Mouse (Mus musculus): ENCODE data around the gene Rasgef1b.

The Rasgef1b gene

GRCm38 (mm10) chr5:99375725-99376124 lies 353.1 kb downstream of the Rasgef1b start:
- DNase-seq (ENCODE audit: low read depth, low spot score), result no peak

- no peak for DNase-seq (ENCODE audit: low read depth, low spot score)
These were observed 354.4 kb downstream of the Rasgef1b start for GRCm38 (mm10) chr5:99374460-99374859.

- no peak for DNase-seq (ENCODE audit: low read depth, low spot score)
These were observed 355.2 kb downstream of the Rasgef1b start for GRCm38 (mm10) chr5:99373570-99374151.

GRCm38 (mm10) chr5:99370636-99371035 lies 358.2 kb downstream of the Rasgef1b start:
- no peak for DNase-seq (ENCODE audit: low read depth, low spot score)

- DNase-seq (ENCODE audit: low read depth, low spot score), result no peak
These were observed 359.6 kb downstream of the Rasgef1b start for GRCm38 (mm10) chr5:99369256-99369655.

DNA sequence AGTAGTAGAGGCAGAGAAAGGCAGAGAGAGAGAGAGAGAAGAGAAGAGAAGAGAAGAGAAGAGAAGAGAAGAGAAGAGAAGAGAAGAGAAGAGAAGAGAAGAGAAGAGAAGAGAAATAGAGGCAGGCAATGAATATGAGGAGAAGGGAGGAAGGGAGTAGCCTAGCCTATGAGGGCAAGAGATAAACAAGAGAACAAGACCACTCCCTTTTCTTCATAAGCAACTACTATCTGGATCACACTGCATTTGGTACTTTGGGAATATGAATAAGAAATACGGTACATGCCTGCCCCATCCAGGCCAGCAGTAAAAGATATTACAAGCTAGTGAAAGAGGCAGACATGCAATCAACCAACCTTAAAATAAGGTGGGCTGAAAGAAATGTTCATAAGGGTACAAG lies 360.2 kb downstream of the Rasgef1b start:
- DNase-seq (ENCODE audit: low read depth, low spot score), result no peak

GRCm38 (mm10) chr5:99360531-99360930 lies 368.3 kb downstream of the Rasgef1b start:
- no peak for DNase-seq (ENCODE audit: low read depth, low spot score)

DNA sequence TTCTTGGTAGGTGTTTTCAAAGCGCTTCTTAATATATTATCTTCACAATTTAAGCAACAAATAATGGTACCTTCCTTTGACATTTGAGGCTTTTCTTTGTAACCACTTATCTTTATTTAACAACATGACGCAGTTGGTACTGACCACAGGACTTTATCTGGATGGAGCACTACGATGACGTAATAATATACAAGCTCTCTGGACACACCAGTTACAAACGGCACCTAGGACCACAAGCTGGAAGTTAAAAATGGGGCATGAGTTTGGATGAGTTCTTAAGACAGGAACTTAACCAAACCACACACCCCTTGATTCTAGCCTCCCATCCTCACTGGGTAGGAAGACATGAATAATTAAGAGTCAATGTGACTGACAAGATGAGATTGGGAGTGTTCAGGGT lies 369.6 kb downstream of the Rasgef1b start:
- no peak for DNase-seq (ENCODE audit: low read depth, low spot score)

GRCm38 (mm10) chr5:99354640-99355132 lies 374.2 kb downstream of the Rasgef1b start:
- DNase-seq (ENCODE audit: low read depth, low spot score), result no peak

DNA sequence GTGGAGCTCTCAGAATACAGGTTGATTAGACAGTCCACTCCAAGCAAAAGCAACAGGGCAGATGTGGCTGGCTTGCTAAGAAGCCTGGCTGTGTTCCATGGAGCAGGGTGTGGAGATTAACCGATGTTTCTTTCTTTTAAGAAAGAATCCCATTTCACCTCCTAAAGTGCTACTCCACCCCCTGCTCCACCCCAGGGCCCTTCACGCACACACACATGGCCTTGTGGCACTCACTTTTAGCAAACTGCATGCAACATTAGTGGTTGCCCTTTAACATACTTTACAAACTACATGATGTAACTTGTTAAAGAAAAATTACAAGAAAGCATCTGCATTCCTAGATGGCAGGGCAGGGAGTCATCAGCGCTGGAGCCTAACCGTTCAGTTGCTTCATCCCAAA lies 378.8 kb downstream of the Rasgef1b start:
- DNase-seq (ENCODE audit: low read depth, low spot score), result no peak

DNA sequence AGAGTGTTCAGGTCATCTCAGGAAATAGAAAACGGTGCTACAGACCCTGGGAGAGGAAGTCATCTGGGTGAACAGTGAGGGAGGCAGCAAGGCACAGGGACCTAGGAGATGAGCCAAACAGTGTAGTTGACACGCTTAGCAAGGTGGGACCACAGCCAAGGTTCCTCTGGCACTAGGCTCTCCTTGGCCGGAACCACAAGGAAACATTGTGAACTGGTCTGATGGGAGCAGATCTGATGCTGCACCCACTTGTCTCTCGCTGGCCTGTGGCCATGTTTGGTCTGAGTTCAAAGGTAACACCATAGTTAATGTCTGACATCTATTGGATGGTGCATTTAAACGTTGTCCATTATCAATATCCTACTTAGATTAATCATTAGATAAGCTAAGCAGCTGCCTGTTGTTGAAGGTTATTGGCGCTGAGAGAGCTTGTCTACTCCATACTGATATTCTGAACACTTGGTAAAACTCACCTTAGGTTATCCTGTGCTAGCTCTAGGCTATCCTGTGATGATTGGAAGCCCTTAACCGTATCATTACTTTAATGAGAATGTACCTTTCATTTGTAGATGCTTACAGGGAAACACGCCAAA lies 380.5 kb downstream of the Rasgef1b start:
- no peak for DNase-seq (ENCODE audit: low read depth, low spot score)

DNA sequence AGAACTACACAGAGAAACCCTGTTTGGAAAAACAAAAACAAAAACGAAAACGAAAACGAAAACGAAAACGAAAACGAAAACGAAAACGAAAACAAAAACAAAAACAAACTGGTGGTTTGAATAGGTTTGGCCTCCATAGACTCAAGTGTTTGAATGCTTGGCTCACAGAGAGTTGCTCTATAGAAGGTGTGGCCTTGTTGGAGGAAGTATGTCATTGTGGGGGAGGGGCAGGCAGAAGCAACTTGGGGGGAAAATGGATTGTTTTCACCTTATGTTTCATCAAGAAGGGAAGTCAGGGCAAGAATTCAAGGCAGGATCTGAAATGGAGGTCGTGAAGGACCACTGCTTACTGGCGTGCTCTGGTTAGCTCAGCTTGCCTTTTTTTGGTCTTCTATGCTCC lies 386.3 kb downstream of the Rasgef1b start:
- DNase-seq (ENCODE audit: low read depth, low spot score), result no peak

GRCm38 (mm10) chr5:99340311-99340989 lies 388.4 kb downstream of the Rasgef1b start:
- no peak for DNase-seq (ENCODE audit: low read depth, low spot score)

- DNase-seq (ENCODE audit: low read depth, low spot score), result no peak
These were observed 389.1 kb downstream of the Rasgef1b start for GRCm38 (mm10) chr5:99339790-99340189.

DNA sequence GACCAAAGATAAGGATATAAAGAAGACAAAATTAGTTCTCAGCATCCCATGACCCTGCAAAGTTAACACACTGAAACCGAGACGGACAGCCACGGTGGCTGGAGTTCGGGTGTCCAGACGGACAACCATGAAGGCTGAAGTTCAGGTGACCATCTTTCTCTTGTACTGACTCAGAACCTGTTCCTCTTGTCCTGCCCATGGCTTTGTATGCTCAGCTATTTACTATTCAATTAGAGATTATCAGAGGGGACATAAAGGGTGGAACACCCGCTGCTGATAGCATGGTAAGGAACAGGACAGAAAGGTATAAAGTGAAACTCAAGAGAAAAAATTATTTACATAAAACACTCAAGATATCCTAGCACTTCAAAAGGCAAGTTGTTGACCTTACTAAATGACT lies 390.0 kb downstream of the Rasgef1b start:
- no peak for DNase-seq (ENCODE audit: low read depth, low spot score)

DNA sequence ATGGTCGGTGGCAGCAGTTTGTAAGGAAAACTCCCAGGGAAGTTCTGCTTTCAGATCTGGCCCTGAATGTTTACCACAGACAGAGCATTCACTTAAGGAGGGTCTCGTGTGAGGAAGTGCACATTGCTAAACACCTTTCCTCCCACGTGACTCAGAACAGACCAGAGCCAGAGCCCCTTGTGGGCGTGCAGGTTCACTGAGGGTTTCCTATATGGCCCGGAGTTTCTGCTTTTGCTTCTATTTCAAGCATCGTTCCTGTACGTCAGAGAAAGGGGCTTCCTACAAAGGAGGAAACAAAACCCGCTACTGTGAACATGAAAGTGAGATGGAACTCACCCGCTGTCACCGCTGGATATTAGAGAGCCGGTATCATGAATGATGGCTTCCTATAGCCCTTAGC lies 392.4 kb downstream of the Rasgef1b start:
- DNase-seq (ENCODE audit: low read depth, low spot score), result no peak

- DNase-seq (ENCODE audit: low read depth, low spot score), result no peak
These were observed 394.8 kb downstream of the Rasgef1b start for GRCm38 (mm10) chr5:99334017-99334416.

DNA sequence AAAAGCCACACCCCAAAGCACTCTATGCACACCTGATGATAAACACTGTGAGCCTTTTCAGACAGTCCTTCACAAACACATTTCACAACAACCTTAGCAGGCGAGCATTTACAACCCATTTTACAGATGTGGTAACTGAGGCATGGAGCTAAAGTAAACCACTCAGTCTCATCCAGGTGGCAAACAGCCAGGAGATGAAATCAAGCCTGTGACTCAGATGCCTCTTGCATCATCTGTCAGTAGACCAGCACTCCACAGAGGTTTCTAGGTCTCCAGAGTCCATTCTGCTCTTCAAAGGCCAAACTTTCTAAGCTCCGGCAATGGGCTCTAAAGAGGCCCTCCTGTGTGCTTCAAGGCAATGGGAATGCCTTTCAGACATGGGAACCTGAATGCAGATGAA lies 396.8 kb downstream of the Rasgef1b start:
- no peak for DNase-seq (ENCODE audit: low read depth, low spot score)

DNA sequence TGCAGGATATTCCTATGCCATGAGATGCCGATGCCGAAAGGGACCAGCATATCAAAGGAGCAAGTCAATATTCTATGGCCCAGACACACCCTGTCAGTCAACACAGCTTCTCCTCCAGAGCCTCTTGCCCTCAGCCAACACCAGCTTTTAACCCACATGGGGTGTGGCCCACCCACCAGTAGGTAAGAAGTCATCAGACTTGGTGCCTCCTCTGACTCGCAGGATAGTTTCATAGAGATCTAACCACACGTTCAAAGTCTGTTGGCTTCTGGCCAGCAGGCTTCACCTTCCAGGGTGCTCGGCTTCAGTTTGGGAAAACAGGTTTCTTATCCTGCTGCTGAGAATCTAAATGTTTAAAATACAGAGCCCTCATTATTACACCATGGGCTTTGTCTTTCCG lies 399.8 kb downstream of the Rasgef1b start:
- DNase-seq (ENCODE audit: low read depth, low spot score), result no peak

GRCm38 (mm10) chr5:99327019-99327418 lies 401.8 kb downstream of the Rasgef1b start:
- no peak for DNase-seq (ENCODE audit: low read depth, low spot score)

GRCm38 (mm10) chr5:99325301-99325700 lies 403.6 kb downstream of the Rasgef1b start:
- no peak for DNase-seq (ENCODE audit: low read depth, low spot score)

GRCm38 (mm10) chr5:99320783-99321182 lies 408.1 kb downstream of the Rasgef1b start:
- no peak for DNase-seq (ENCODE audit: low read depth, low spot score)

GRCm38 (mm10) chr5:99297939-99298338 lies 430.9 kb downstream of the Rasgef1b start:
- DNase-seq (ENCODE audit: low read depth, low spot score), result no peak
